In genomic region chr2:118499135-118499961, GRCm38 (mm10) we compare ENCODE assay signal across 9 mouse cellular contexts. TPM values are rescaled to one million over a fixed set of nuclear protein-coding genes. Genes with fewer than 3 reads are reported as not detected.
DNase-seq lines count a peak whose midpoint lies in the region; ATAC-seq lines count a peak whose summit lies in the region.
"Had no signal": no experiment of that assay in that cellular context is flagged by ENCODE, and none has a peak within 500 bp of the region (broad histone marks: within the 10 kb centered on the region; RNA-seq: fewer than 3 reads in every experiment).

No protein-coding gene starts in this region.

- peak; percentile 72 for ATAC-seq in kidney, embryonic 15.5 days (replicated peaks; ENCODE audit: low FRiP score)
- peak; percentile 47 for ATAC-seq in CD4-positive, CD25-positive, alpha-beta regulatory T cell, adult 4 months
- ATAC-seq in limb, embryonic 13.5 days (ENCODE audit: low FRiP score, low read depth), result peak; percentile 83
- ATAC-seq: Patski had no signal

- 32% methylated on average over 20 of the region's 20 CpGs for WGBS in kidney, embryonic 15.5 days
- 20% methylated on average over 20 of the region's 20 CpGs for WGBS in limb, embryonic 13.5 days

- no peaks in the 10 kb centered on the region for H3K27me3 ChIP-seq in kidney, embryonic 15.5 days
- no peaks in the 10 kb centered on the region for H3K27me3 ChIP-seq in limb, embryonic 13.5 days
- H3K27me3 ChIP-seq: Patski had no signal

- H3K9ac ChIP-seq in kidney, embryonic 15.5 days, result no peak overlapping the region
- H3K9ac ChIP-seq in limb, embryonic 13.5 days, result 0 out of 2 replicates have a peak overlapping the region, but pooled peaks have one; percentile 20

- no peak overlapping the region for H3K4me3 ChIP-seq in kidney, embryonic 15.5 days (replicated peaks)
- H3K4me3 ChIP-seq in limb, embryonic 13.5 days, result no peak overlapping the region

- H3K9me3 ChIP-seq in kidney, embryonic 15.5 days (replicated peaks), result no peaks in the 10 kb centered on the region
- no peaks in the 10 kb centered on the region for H3K9me3 ChIP-seq in limb, embryonic 13.5 days

- peak overlapping the region; percentile 54 for H3K27ac ChIP-seq in kidney, embryonic 15.5 days
- peak overlapping the region; percentile 84 for H3K27ac ChIP-seq in limb, embryonic 13.5 days

- intact Hi-C loops in gastrocnemius, postnatal 14 days (cut with DNase I; ENCODE audit: low total_unique reads), result no loop called here

- H3K36me3 ChIP-seq in kidney, embryonic 15.5 days, result no peaks in the 10 kb centered on the region
- H3K36me3 ChIP-seq in limb, embryonic 13.5 days, result no peaks in the 10 kb centered on the region

- no peak overlapping the region for H3K4me2 ChIP-seq in kidney, embryonic 15.5 days
- H3K4me2 ChIP-seq in limb, embryonic 13.5 days (replicated peaks), result peak overlapping the region; percentile 37

- DNase-seq in kidney, adult 8-10 months, result no peak
- DNase-seq in gastrocnemius, postnatal 14 days, result peak; percentile 72
- peak; percentile 92 to 95 for DNase-seq in thymus, postnatal 10 days (ENCODE audit: low spot score in 2 of 2)
- DNase-seq in cerebellum, adult 11 months, result no peak
- no peak for DNase-seq in layer of hippocampus, postnatal 25 days (ENCODE audit: extremely low spot score in 1 of 2, low spot score in 1 of 2)

- peaks cover 22% of the 10 kb centered on the region for H3K4me1 ChIP-seq in kidney, embryonic 15.5 days
- H3K4me1 ChIP-seq in limb, embryonic 13.5 days, result peaks cover 38% of the 10 kb centered on the region

RNA-seq across cellular contexts. Expression of gene Srp14, which starts 19.8 kb away (rescaled TPM):
- polyA plus RNA-seq in kidney, embryonic 15.5 days (2015; fragmentation: Nextera tagmentation; extraction: Ambion mirVana), result 224 and 241 TPM in 2 replicates
- 100 to 1,000 TPM; 272 to 283 TPM for polyA plus RNA-seq in CD4-positive, CD25-positive, alpha-beta regulatory T cell, adult 4 months (2017; shearing (Covaris generic))
- 100 to 1,000 TPM; 130 to 138 TPM for total RNA-seq in gastrocnemius, postnatal 14 days (2021)
- 244 and 249 TPM in 2 replicates for polyA plus RNA-seq in limb, embryonic 13.5 days (2015; fragmentation: Nextera tagmentation; extraction: Ambion mirVana)
- 100 to 1,000 TPM; 163 to 201 TPM for total RNA-seq in layer of hippocampus, postnatal 25 days (2021)

RNA-seq across cellular contexts. Expression of gene Bmf, which starts 50.1 kb away (rescaled TPM):
- polyA plus RNA-seq in kidney, embryonic 15.5 days (2015; fragmentation: Nextera tagmentation; extraction: Ambion mirVana), result 7.6 and 8.2 TPM in 2 replicates
- polyA plus RNA-seq in CD4-positive, CD25-positive, alpha-beta regulatory T cell, adult 4 months (2017; shearing (Covaris generic)), result 1 to 10 TPM; 1.3 to 4.2 TPM
- total RNA-seq in gastrocnemius, postnatal 14 days (2021), result 10 to 100 TPM; 12.8 to 16.4 TPM
- 6.8 and 7.3 TPM in 2 replicates for polyA plus RNA-seq in limb, embryonic 13.5 days (2015; fragmentation: Nextera tagmentation; extraction: Ambion mirVana)
- total RNA-seq in layer of hippocampus, postnatal 25 days (2021), result 1 to 10 TPM; 4.0 to 5.0 TPM

Comparison
In these comparisons a context has a peak if more than half of its experiments do, and no peak if none do; other contexts are left out.
1. DNase-seq: peak in gastrocnemius, postnatal 14 days (single experiment) and thymus, postnatal 10 days (2 of 2); none in kidney, adult 8-10 months (0 of 2), cerebellum, adult 11 months (single experiment) and layer of hippocampus, postnatal 25 days (0 of 2).
2. Peak in every context shown above with its lines, with median percentiles within 50 percentile points of each other: ATAC-seq.